Mouse (Mus musculus): ENCODE measurements around the gene Rplp2. TPM values are rescaled to one million over a fixed set of nuclear protein-coding genes. Genes with fewer than 3 reads are reported as not detected.
"Not testable (repeated sequence)": the region's sequence is repeated elsewhere in the genome, so short reads cannot be mapped to it uniquely, and the experiment has no call there.

Gene Rplp2
- total RNA-seq, 2 experiments from 2014 or later: 526 to 630 TPM

DNA sequence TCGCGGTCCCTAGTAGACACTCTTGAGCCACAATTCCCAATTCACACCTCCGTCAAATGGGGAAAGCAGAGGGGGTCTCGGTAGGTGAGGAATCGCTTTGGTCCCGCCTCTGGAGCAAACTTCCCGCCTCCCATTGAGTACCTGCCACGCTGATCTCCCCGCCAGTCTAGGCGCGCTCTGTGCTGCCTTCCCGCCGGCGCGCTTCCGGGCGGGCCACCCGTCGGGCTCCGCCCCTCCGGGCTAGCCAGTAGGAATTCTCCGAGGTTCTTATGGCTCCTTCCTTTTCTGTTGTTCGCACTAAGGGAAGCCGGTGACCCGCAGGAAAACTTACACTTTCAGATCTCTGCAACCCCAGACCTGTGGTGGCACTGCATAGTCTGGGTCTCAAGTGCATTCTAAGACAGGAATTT is 3.3 kb upstream of the Rplp2 start, which contains the start of gene Pidd1:
Gene Pidd1 (minus strand): TSS at position 198 of the 410 bp plus-strand sequence.
- DNase-seq (ENCODE audit: low spot score): peak; percentile 44

DNA sequence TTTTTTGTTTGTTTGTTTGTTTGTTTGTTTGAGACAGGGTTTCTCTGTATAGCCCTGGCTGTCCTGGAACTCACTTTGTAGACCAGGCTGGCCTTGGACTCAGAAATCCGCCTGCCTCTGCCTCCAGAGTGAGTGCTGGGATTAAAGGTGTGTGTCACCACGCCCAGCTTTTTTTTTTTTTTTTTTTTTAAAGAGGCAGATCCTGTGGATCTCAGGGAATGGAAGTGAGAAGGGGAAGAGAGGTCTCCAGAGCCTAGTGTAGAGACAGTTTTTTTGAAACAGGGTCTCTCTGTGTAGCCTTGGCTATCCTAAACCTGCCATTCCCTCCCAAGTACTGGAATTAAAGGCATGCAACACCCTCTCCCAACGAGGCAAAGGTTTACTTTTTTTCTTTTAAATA is 796 bp upstream of the Rplp2 start:
- DNase-seq (ENCODE audit: low spot score): not testable (repeated sequence)

GRCm38 (mm10) chr7:141451928-141452327 is 4.8 kb downstream of the Rplp2 start:
- no peak for DNase-seq (ENCODE audit: low spot score)

DNA sequence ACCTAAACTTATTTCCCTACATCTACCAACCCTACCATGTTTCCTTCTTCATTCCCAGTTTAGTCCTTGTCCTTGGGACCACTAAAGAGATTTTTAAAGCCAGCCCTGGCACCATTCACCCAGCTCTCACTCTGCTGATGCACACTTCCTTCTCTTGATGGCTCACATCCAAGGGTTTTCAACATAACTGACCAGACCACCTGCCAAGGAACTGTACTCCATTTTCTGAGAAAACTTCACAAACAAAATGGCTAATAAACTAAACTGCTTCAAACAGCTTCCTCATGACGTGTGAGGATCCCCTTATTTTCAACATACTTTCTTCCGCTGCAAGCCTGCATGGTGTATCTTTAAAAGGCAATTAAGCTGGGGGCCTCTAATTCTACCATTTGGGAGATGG is 6.5 kb downstream of the Rplp2 start:
- DNase-seq (ENCODE audit: low spot score): no peak

DNA sequence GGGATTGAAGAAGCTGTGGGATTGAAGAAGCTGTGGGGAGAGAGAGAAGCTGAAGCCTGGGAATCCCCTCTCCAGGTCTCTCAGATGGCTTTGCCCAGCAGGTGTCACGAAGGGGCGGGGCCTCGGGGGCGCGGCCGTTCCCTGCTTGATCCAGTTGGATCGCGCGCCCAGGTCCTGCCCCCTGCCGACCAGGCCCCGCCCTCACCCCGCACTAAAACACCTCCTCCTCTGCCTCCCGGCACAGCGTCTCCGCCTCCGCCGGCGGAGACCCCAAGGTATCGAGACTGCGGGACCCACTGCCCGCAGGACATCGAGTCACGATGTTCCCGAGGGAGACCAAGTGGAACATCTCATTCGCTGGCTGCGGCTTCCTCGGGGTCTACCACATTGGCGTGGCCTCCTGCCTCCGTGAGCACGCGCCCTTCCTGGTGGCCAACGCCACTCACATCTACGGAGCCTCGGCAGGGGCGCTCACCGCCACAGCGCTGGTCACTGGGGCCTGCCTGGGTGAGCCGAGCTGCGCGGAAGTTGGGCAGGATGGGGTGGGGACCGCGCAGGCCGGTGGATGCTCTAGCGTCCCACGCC is 7.9 kb downstream of the Rplp2 start, which contains the start of gene Pnpla2:
Gene Pnpla2 (plus strand): TSS at position 232 of the 585 bp plus-strand sequence.
- peak; percentile 96 for DNase-seq (ENCODE audit: low spot score)

- DNase-seq (ENCODE audit: low spot score): peak; percentile 90
These were observed 8.6 kb downstream of the Rplp2 start for GRCm38 (mm10) chr7:141455610-141456314.

GRCm38 (mm10) chr7:141456739-141457138 is 9.6 kb downstream of the Rplp2 start:
- peak; percentile 63 for DNase-seq (ENCODE audit: low spot score)

GRCm38 (mm10) chr7:141457236-141457635 is 10.1 kb downstream of the Rplp2 start:
- DNase-seq (ENCODE audit: low spot score): no peak

DNA sequence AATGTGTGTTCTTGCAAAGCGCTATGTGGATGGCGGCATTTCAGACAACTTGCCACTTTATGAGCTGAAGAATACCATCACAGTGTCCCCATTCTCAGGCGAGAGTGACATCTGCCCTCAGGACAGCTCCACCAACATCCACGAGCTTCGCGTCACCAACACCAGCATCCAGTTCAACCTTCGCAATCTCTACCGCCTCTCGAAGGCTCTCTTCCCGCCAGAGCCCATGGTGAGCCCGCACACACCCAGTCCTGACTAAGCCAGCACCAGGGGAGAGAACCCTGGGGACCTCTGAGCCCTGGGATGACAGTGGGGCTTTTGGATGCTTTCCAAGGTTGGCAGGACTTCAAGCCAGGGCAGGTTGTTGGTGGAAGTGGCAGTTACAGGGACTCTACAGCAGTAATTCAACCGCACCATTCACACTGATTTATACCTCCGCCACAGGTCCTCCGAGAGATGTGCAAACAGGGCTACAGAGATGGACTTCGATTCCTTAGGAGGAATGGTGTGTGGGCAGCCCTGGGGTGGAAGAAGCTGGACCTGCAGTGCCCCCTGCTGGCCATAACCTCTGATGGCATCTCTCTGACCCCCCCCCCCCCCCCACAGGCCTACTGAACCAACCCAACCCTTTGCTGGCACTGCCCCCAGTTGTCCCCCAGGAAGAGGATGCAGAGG is 11.0 kb downstream of the Rplp2 start:
- DNase-seq (ENCODE audit: low spot score): no peak

GRCm38 (mm10) chr7:141458661-141459060 is 11.5 kb downstream of the Rplp2 start:
- DNase-seq (ENCODE audit: low spot score): no peak

DNA sequence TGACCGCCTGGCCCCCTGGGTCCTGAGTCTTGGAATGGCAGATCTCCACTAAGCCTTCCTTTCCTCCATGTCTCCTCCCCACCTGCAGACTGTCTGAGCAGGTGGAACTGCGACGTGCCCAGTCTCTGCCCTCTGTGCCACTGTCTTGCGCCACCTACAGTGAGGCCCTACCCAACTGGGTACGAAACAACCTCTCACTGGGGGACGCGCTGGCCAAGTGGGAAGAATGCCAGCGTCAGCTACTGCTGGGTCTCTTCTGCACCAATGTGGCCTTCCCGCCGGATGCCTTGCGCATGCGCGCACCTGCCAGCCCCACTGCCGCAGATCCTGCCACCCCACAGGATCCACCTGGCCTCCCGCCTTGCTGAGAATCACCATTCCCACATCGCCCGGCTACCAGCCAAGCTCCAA is 12.1 kb downstream of the Rplp2 start:
- peak; percentile 31 for DNase-seq (ENCODE audit: low spot score)

GRCm38 (mm10) chr7:141460001-141460390 is 12.8 kb downstream of the Rplp2 start:
- peak; percentile 51 for DNase-seq (ENCODE audit: low spot score)

- peak; percentile 57 for DNase-seq (ENCODE audit: low spot score)
These were observed 13.4 kb downstream of the Rplp2 start, which contains the start of gene Cracr2b for GRCm38 (mm10) chr7:141460391-141461113. Gene Cracr2b, plus strand, starts transcription at chr7:141461094.

DNA sequence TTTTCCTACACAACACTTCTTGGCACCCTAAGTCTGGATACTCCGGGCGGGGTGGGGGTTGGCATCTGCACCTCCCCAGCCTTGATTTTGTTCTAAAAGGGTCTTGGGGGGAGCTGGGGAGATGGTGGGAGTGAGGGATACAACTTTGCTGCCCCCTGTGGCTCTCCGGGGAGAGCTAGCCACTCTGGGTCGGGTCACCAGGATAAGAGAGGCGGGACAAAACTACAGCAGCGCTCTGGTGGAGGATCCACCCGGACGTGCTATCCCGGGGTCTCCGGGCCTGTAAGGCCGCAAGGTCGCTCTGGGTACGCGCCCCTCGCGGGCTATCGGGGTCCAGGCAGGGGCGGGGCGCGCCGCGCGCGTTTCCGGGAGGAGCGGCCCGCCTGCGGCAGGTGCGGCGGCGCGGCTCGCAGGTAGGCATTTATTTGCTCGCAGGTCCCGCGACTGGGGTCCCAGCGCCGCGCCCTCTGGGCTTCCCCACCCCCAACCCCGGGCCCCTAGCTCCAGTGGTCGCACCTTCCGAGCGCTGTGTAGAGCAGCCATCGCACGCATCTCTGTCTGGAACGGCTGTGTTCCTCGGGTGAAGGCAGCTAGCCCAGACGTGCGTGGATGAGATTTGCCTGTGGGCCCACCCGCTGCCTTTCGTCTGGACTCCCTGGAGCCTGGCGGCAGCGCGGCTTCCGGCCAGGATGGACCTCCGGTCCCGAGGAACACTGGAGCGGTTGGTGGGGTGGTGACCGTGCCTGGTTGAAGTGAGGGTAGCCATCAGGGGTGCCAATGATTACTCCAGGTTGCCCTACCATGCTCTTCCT is 14.6 kb downstream of the Rplp2 start:
- DNase-seq (ENCODE audit: low spot score): no peak

DNA sequence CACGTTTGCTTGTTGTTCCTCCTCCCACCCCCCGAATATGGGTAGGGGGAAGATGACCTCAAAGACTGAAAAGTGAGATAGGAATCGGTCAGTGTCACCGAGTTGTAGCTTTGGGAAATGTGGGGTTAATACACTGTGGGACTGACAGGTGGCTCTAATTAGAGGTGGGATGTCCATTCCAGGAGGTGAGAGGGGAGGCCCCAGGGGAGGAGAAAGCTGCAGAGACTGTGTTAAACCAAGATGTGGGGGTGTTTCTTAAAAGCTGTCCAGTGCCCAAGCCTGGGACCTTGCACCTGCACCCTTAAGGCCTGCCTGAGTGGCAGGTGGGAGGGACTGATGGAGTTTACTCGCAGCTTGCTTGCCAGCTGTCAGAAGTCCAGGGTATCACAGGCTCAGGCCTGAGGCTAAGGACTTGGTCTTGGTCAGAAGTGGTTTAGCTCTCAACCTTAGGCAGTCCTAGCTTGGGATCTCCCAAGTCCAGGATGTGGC is 15.2 kb downstream of the Rplp2 start:
- peak; percentile 43 for DNase-seq (ENCODE audit: low spot score)

GRCm38 (mm10) chr7:141463824-141464602 is 16.8 kb downstream of the Rplp2 start:
- peak; percentile 48 for DNase-seq (ENCODE audit: low spot score)

DNA sequence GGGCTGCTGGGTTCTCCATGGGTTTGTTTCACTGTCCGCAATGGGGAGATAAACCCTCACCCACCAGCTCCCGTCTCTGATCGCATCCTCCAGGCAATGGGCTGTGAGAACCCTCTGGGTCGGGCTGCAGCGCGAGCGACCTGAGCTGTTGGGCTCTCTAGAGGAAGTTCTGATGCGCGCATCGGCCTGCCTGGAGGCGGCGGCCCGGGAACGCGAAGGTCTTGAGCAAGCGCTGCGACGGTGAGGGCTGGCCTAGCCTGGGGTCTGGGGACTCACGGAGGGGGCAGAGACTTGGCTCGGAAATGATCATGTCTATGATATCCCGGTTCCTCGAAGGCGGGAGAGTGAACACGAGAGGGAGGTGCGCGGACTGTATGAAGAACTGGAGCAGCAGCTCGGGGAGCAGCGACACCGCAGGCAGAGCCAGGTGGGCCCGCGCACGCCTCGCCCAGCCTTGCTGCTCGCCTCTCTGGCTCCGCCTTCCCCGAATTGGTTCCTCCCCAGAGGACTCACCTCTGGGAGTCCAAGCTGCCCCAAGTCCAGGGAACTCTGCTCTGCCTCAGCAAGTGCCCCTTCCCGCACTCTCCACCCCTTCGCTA is 17.5 kb downstream of the Rplp2 start:
- no peak for DNase-seq (ENCODE audit: low spot score)

DNA sequence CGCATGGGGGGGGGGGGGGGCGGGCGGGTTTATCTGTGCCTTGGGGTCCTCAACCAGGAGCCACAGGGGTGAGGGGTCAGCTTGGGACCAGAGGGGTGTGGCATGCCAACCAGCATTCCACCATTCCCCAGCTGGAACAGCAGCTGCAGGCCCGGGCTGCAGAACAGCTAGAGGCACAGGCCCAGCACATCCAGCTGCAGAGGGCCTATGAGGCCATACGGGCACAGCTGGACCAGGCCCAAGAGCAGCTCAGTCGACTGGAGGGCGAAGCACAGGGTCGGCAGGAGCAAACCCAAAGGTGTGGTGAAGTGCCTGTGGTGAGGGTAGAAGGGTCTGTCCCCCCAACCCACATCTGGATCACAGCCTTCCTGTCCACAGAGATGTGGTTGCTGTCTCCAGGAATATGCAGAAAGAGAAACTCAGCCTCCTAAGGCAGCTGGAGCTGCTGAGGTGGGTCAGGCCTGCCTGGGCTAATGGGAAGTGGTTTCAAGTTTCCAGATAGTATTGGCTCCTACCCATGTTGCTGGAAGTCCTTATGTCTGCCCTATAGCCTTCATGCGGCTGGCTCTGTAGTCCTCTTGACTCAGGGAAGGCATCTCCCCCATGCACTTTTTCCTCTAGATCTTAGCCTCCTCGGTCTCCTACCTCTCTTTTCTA is 18.3 kb downstream of the Rplp2 start:
- no peak for DNase-seq (ENCODE audit: low spot score)

DNA sequence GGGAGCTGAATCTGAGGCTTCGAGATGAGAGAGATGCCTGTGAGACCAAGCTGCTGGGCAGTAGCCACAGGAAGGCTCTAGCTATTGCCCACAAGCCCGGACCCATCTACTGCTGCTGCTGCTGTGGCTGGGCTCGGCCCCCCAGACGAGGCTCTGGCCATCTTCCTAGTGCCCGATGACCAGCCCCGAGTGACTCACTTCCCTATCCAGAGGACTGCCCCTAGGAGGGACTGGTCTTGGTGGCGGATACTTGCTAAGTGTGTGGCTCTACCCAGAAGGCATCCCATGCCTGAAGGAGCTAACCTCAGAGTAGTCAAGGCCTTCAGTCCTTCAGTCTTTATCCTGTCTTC is 18.9 kb downstream of the Rplp2 start:
- peak; percentile 32 for DNase-seq (ENCODE audit: low spot score)

Data from gastrocnemius, adult 18-20 months (tissue).